Mouse (Mus musculus) kidney, adult 2 months (tissue): ENCODE data around the gene Cebpb.

Experiments used
- CTCF ChIP-seq: fragments of 200-500 bp; conservative IDR thresholded peaks from 2 replicates; pipeline ENCODE4 v1.5.1; 2011; ENCODE audit warnings: low read depth, mild to moderate bottlenecking, control low read depth, low read length, moderate library complexity, mixed read lengths; ENCODE audit not compliant: insufficient read depth, insufficient read length
- POLR2A ChIP-seq: fragments of 200-500 bp; IDR thresholded peaks from one replicate; pipeline ENCODE4 v1.6.1; 2011; ENCODE audit warnings: low read depth, low read length, control low read depth

GRCm38 (mm10) chr2:167675120-167675909, 13.4 kb upstream of the Cebpb start:
- TF ChIP-seq POLR2A (no peak), CTCF (peak; percentile 84)
